Mouse (Mus musculus) ES-E14 (cell line): ENCODE measurements around the gene Flt3.

Source experiments
- CHD2 ChIP-seq: IDR thresholded peaks from 2 replicates; pipeline ENCODE4 v1.6.1; 2014; ENCODE audit warnings: mild to moderate bottlenecking, low read depth, low read length, inconsistent platforms
- HCFC1 ChIP-seq: IDR thresholded peaks from 2 replicates; pipeline ENCODE4 v1.6.1; 2012; ENCODE audit warnings: low read length, inconsistent platforms, borderline replicate concordance; ENCODE audit not compliant: insufficient read depth

- TF ChIP-seq HCFC1 (no peak), CHD2 (no peak)
These were observed 59.4 kb downstream of the Flt3 start for GRCm38 (mm10) chr5:147340741-147341414.
